Mouse (Mus musculus): ENCODE data around the gene Gabrr3. TPM values are rescaled to one million over a fixed set of nuclear protein-coding genes. Genes with fewer than 3 reads are reported as not detected.

Gene Gabrr3
- total RNA-seq, 1 experiment from 2014 or later: not detected

DNA sequence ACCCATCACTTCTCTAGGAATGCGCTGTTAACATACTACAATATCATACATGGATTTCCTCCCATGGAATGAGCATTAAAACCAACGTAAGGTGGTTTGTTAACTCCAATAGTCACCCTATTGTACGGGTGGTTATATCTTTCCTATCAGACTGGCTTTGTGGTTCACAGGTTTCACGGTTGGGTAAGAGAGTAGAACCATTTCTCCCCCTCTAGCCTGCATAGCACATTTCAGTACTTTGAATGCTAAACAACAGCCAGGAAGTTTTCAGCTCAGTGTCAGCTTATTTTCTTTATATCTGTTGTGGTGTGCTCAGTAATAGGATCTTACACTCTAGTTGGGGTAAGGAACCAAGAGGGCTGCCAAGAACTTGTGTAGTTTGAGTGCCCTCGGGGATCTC lies 44.7 kb downstream of the Gabrr3 start:
- ATAC-seq (replicated peaks in 1 of 2; ENCODE audit: insufficient read depth in 1 of 2, low FRiP score in 2 of 2, low TSS enrichment in 1 of 2, low read depth in 1 of 2, poor library complexity in 2 of 2, severe bottlenecking in 2 of 2): no peak

DNA sequence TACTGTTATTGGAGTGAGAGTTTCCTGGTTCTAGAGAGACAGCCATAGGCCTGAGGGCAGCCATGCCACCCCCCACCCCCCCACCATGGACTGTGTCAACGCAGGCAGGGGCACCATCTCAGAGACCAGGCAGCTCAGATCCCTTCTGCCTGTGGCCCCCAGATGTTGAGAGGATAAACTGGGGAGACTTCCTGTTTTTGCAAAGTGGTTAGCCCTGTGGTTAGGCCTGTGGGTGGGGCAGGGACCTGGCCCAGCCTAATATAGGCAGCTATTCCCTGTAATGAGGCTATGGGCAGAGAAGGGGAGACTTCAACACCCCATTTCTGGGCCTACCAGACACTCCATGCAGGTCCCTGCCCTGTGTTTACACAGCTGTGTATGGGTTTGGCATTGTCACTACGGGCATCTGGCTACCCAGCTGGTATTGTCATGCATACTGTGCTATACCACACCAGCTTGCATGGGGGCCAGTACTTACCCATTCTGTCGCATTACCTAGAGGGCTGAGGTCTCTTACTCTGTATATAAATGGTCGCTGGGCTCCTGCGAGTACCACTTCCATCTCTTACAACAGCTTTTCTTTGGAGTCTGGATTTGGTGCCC lies 52.2 kb downstream of the Gabrr3 start:
- peak; percentile 99 for ATAC-seq (replicated peaks in 1 of 2; ENCODE audit: insufficient read depth in 1 of 2, low FRiP score in 2 of 2, low TSS enrichment in 1 of 2, low read depth in 1 of 2, poor library complexity in 2 of 2, severe bottlenecking in 2 of 2)

DNA sequence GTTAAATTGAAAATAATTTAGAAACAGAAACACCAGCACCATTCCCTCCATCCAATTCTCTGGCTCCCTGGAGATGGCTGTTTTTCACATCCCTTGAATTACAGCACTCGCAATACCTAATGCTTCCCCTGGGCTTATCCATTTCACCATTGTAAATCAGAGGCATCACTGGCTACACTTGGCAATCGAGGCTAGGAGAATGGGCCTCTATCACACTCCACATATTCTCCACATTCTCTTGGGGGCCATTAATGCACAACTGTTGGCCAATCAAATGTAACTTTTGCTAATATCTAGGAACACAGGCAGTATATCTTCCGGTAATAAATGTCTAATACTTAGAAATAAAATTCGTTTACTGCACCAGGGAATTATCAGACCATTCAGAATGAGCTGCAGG lies 56.4 kb downstream of the Gabrr3 start:
- ATAC-seq (replicated peaks in 1 of 2; ENCODE audit: insufficient read depth in 1 of 2, low FRiP score in 2 of 2, low TSS enrichment in 1 of 2, low read depth in 1 of 2, poor library complexity in 2 of 2, severe bottlenecking in 2 of 2): no peak

DNA sequence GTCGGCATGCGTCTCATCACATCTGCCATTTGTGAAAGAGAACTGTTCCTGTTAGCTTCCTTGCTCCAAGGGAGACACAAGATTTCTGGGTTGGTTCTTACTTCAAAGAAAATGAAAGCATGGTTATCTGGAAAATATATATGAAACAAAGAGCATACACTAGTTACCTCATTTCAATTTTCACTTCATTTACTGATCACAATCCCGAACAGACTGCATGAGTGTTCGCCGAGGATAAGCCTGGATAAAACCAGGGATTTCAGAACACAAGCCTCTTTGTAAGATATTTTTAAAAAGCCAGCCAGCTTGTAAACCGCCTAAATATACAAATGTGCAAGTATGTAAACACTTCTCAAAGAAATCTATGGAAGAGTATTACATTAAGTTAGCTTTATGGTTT lies 56.8 kb downstream of the Gabrr3 start:
- ATAC-seq (replicated peaks in 1 of 2; ENCODE audit: insufficient read depth in 1 of 2, low FRiP score in 2 of 2, low TSS enrichment in 1 of 2, low read depth in 1 of 2, poor library complexity in 2 of 2, severe bottlenecking in 2 of 2): no peak

DNA sequence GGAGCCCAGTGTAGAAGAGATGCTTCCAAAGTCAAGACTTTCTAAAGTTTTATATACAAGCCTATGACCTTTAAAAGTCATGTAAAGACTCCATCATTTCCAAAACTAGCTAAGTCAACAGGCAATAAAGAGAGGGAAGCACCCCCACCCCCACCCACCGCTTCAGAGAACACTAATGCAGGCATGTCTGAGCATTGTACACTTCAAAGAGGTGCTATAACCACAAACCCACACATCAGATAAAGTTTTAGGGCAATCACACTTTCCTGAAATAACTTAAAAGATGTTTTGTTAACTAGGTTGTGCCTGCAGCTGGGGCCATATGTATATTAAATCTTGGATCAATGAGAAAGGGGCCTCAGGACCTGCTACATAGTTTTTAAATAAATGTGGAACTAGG lies 62.7 kb downstream of the Gabrr3 start:
- no peak for ATAC-seq (replicated peaks in 1 of 2; ENCODE audit: insufficient read depth in 1 of 2, low FRiP score in 2 of 2, low TSS enrichment in 1 of 2, low read depth in 1 of 2, poor library complexity in 2 of 2, severe bottlenecking in 2 of 2)

DNA sequence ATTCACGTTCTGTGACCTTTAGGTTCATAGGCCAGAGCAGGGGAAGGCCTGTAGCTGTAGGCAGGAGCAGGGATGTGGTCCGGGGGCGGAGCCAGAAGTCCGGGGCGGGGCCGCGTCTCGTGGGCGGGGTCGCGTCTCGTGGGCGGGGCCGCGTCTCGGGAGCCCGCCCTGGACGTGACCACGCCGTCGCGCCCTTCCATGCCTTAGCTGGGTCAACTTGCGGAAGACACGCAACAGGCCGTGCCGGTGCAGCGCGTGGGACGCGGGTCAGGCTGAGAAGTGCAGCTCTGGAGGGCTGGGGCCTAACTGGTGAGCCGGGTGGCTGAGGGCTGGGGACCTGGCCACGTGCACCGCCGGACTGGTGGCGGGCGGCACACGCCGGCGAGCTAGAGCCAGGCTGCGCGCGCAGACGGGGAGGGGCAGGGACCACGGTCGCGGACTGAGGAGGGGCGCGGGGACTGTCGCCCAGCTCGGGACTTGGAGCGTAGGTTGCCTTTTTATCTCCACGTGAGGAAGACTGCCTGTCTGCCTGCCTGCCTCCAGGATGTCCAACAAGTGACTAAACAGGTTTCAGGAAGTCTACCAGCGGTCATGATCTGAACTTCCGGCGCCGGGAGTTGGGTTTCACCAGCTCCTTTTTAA lies 64.6 kb downstream of the Gabrr3 start, which contains the start of gene Riox2:
TSS of gene Riox2 (plus strand) at position 139 of the 642 bp plus-strand sequence.
- peak; percentile 75 to 85 for ATAC-seq (replicated peaks in 1 of 2; ENCODE audit: insufficient read depth in 1 of 2, low FRiP score in 2 of 2, low TSS enrichment in 1 of 2, low read depth in 1 of 2, poor library complexity in 2 of 2, severe bottlenecking in 2 of 2)

DNA sequence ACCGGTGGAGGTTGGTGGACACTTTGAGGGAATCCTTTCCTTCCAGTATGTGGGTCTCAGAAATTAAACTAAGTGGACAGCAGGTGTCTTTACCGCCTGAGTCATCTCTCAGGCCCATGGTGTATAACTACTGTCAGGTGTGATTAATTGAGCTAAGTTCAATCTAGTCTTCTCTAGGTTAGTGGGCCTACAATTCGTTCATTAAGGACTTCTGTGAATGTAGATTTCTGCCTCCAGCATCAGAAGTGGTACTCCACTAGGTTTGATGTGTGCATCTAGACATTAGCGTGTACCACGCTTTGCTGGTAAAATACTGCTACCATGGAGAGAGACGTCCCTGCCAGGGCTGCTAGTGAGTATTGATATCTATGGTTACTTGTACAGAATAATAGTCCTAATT lies 65.4 kb downstream of the Gabrr3 start:
- no peak for ATAC-seq (replicated peaks in 1 of 2; ENCODE audit: insufficient read depth in 1 of 2, low FRiP score in 2 of 2, low TSS enrichment in 1 of 2, low read depth in 1 of 2, poor library complexity in 2 of 2, severe bottlenecking in 2 of 2)

DNA sequence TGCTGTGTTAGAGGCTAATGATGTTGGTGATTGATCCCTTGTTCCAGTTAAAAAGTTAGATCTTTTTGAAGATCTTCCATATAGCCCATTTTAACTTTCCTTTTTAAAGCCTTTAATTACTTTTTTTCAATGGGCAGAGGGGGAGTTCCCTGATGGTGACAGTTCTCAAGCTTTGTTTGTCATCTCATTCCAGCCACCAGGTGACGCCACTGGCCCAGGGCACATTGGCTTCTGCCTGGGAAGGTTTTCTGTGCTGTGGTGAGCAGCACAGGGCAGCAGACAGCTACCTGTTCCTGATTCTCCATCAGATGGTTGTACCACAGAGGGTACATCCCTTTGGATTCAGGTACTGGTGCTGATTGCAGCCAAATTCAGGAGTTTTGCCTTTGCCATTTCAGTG lies 67.7 kb downstream of the Gabrr3 start:
- ATAC-seq (replicated peaks in 1 of 2; ENCODE audit: insufficient read depth in 1 of 2, low FRiP score in 2 of 2, low TSS enrichment in 1 of 2, low read depth in 1 of 2, poor library complexity in 2 of 2, severe bottlenecking in 2 of 2): peak; percentile 70 to 79

DNA sequence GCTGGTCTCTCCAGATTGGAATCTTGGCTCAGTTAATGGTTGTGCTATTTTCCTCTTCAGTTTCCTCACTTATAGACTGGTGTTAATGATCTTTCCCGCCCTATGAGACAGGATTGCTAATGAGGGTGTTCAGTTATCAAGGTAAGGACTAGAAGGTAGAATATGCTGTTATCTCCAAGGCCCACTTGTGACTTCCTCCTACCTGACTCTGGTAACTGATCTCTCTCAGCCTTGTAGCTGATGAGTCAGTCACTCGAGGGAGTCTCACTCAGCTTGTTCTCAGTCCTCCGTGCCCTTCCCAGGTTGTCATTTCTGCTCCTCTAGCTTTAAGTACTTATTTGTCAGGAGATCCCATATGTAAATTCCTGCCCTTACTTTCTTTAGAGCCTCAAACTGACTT lies 70.8 kb downstream of the Gabrr3 start:
- ATAC-seq (replicated peaks in 1 of 2; ENCODE audit: insufficient read depth in 1 of 2, low FRiP score in 2 of 2, low TSS enrichment in 1 of 2, low read depth in 1 of 2, poor library complexity in 2 of 2, severe bottlenecking in 2 of 2): no peak

DNA sequence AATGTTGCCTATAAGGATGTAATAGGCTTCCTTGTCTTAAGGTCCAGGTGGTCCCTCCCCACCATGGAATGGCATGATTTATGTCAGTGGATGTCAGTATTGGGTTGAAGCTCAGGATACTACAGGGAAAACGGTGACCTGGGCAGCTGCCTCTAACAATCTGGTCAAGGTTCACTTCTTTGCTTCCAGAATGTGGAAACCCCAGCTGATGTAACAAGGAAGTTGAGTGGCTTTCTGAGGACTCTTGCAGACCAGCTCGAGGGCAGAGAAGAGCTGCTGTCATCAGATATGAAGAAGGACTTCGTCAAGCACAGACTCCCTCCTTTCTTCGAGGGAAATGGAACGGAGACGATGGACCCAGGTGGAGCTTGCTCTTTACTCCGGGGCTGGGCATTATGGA lies 80.1 kb downstream of the Gabrr3 start:
- ATAC-seq (replicated peaks in 1 of 2; ENCODE audit: insufficient read depth in 1 of 2, low FRiP score in 2 of 2, low TSS enrichment in 1 of 2, low read depth in 1 of 2, poor library complexity in 2 of 2, severe bottlenecking in 2 of 2): no peak

DNA sequence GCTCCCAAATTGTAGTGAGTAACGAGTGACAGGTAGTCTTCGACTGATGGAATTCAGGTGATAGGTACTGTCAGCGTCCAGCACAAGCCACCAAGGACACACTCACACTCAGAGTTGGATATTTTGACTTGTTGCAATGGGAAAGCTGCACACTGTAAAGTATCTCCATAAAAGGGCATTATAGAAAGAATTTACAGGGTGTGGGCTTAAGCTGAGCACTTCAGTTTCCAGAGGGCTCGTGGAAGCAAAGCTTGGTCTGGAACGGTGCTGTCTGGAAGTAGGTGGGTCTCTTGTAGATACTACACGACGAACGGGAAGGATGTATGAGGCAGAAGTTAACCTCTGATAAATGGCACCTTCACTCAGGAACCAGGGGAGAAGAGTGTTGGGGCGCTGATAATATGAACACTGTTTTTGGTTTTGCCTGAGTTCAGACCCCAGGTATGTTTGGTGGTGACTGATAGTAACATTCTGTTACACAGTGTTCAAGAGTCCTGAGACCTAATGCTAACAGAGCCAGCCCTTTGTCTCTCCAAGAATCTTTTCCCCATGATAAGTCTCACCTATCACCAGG lies 80.9 kb downstream of the Gabrr3 start:
- ATAC-seq (replicated peaks in 1 of 2; ENCODE audit: insufficient read depth in 1 of 2, low FRiP score in 2 of 2, low TSS enrichment in 1 of 2, low read depth in 1 of 2, poor library complexity in 2 of 2, severe bottlenecking in 2 of 2): no peak

DNA sequence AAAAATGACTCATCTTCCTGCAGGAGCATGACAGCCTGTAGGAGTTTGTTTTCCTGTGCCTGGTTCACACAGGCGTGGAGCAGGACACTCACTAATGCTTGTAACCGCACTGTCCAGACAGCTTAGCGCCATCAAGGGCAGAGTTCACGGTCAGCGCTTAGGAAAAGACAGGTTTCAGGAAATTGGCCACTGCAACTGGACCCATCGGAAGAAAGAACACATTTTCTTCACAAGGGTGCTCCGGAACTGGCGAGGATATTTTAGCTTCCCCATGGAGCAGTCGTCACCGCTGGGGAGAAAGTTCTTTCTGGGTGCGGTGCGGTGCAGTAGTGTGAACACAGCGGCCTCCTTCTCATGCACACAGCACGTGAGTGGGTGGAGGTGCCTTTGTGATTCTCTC lies 86.1 kb downstream of the Gabrr3 start:
- no peak; a peak in 1 of 4 replicates for ATAC-seq (replicated peaks in 1 of 2; ENCODE audit: insufficient read depth in 1 of 2, low FRiP score in 2 of 2, low TSS enrichment in 1 of 2, low read depth in 1 of 2, poor library complexity in 2 of 2, severe bottlenecking in 2 of 2)

DNA sequence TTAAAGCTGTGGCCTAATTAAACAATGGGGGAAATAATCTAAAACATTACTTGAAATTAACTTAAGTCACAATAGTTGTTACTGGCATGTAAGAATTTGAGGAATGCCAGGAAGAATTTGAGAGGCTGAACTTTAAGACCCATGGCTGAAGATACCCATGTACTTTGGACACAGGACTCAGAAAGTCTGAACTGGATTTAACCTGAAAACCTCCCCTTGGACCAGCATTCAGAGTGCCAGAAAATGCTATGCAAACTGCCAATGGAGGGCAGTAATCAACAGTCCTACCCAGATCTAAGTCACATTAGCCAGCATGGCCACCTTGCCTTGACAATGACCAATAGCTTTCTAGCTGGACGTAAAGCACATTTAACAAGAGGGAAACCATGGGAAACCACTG lies 90.8 kb downstream of the Gabrr3 start:
- ATAC-seq (replicated peaks in 1 of 2; ENCODE audit: insufficient read depth in 1 of 2, low FRiP score in 2 of 2, low TSS enrichment in 1 of 2, low read depth in 1 of 2, poor library complexity in 2 of 2, severe bottlenecking in 2 of 2): no peak

DNA sequence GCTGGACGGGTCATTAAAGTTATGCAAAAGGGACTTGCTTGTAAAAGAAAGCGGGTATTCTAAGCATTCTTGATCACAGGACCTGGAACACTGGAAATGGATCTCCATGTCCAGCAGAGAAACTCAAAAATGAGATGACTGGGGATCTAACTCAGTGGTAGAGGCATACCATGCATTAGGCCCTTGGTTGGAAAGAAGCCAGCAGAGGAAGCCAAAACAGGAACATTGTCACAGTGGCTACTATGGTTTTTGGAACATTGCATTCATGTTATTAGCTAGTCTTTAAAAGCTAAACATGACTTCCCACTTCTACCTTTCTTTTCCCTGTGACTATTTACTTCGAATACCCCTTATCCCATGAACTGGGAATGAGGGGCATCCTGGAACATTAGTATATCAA lies 92.0 kb downstream of the Gabrr3 start:
- peak; percentile 46 to 73; a peak in 2 of 4 replicates for ATAC-seq (replicated peaks in 1 of 2; ENCODE audit: insufficient read depth in 1 of 2, low FRiP score in 2 of 2, low TSS enrichment in 1 of 2, low read depth in 1 of 2, poor library complexity in 2 of 2, severe bottlenecking in 2 of 2)

DNA sequence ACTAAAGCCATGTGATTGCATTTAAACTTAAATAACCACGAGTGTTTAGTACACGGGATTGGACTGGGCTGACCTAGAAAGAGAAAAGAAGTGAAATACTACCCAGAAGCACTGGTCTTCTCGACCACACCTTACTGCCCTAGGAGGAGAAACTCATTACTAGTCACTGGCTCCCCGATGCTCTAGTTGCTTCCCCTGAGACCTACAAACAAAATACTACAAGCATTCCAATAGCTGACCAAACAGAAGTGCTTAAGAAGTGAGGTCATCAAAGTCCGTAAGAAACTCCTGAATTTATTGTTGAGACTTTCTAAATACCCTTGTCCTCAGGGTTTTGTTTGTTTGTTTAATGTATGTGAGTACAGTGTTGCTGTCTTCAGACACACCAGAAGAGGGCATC lies 102.7 kb downstream of the Gabrr3 start:
- ATAC-seq (replicated peaks in 1 of 2; ENCODE audit: insufficient read depth in 1 of 2, low FRiP score in 2 of 2, low TSS enrichment in 1 of 2, low read depth in 1 of 2, poor library complexity in 2 of 2, severe bottlenecking in 2 of 2): no peak
